Mouse (Mus musculus) C2C12 (cell line): ENCODE results near the gene Gcnt1. TPM values are rescaled to one million over a fixed set of nuclear protein-coding genes. Genes with fewer than 3 reads are reported as not detected.

Experiments used
- H3K27me3 ChIP-seq: one replicate; pipeline ENCODE4 v1.6.1; 2011; ENCODE audit not compliant: control insufficient read depth, insufficient read depth, insufficient read length
- H3K36me3 ChIP-seq: one replicate; pipeline ENCODE4 v1.6.1; 2011; ENCODE audit not compliant: control insufficient read depth, insufficient read depth
- H3K4me3 ChIP-seq: one replicate; pipeline ENCODE4 v1.5.1; 2011; ENCODE audit warnings: mild to moderate bottlenecking, control low read depth; ENCODE audit not compliant: poor library complexity, insufficient read depth, severe bottlenecking
- H3K79me2 ChIP-seq: one replicate; pipeline ENCODE4 v1.6.1; 2011; ENCODE audit not compliant: control insufficient read depth, insufficient read depth
- H3K79me3 ChIP-seq: one replicate; pipeline ENCODE4 v1.6.1; 2011; ENCODE audit warnings: low read depth, control low read depth
- H3ac ChIP-seq: one replicate; pipeline ENCODE3; 2011; ENCODE audit warnings: low read depth; ENCODE audit not compliant: control insufficient read depth, insufficient read length
- CEBPB ChIP-seq: IDR thresholded peaks from one replicate; pipeline ENCODE4 v1.6.1; 2011; ENCODE audit warnings: low read depth, mild to moderate bottlenecking, control low read depth, moderate library complexity
- CTCF ChIP-seq: IDR thresholded peaks from one replicate; pipeline ENCODE4 v1.5.1; 2011; ENCODE audit not compliant: control insufficient read depth, insufficient read depth, insufficient read length
- FOSL1 ChIP-seq: IDR thresholded peaks from one replicate; pipeline ENCODE4 v1.8.0; 2011; ENCODE audit warnings: mild to moderate bottlenecking, low read length; ENCODE audit not compliant: poor library complexity, insufficient read depth, severe bottlenecking
- MAX ChIP-seq: IDR thresholded peaks from one replicate; pipeline ENCODE4 v1.6.1; 2011; ENCODE audit warnings: mild to moderate bottlenecking, control low read depth
- MYOD1 ChIP-seq: IDR thresholded peaks from one replicate; pipeline ENCODE4 v1.6.1; 2011; ENCODE audit warnings: low read depth; ENCODE audit not compliant: control insufficient read depth, insufficient read length
- MYOG ChIP-seq: IDR thresholded peaks from one replicate; pipeline ENCODE4 v1.6.1; 2011; ENCODE audit not compliant: control insufficient read depth, insufficient read length; ENCODE audit errors: extremely low read depth
- USF1 ChIP-seq: IDR thresholded peaks from one replicate; pipeline ENCODE4 v1.6.1; 2011; ENCODE audit warnings: low read depth, mild to moderate bottlenecking, control low read depth, moderate library complexity
- polyA plus RNA-seq: library from polyadenylated mRNA; unstranded; fragments of >200 nt; fragmentation: generic; extraction: Trizol; gene quantifications from one replicate; pipeline ENCODE4 v1.2.1, GENCODE M21; 2012; ENCODE audit warnings: missing spikeins

Gcnt1 gene
- polyA plus RNA-seq, 1 experiment, result 0.01 TPM

- H3K27me3 ChIP-seq, result no peaks in the 10 kb centered on the region
- H3K79me2 ChIP-seq, result no peaks in the 10 kb centered on the region
- no peak for TF ChIP-seq MAX
- no peak for TF ChIP-seq MYOG
- no peak for TF ChIP-seq MYOD1
- no peak for TF ChIP-seq FOSL1
- TF ChIP-seq USF1, result no peak
- TF ChIP-seq CEBPB, result no peak
- no peak for TF ChIP-seq CTCF
- no peak overlapping the region for H3K4me3 ChIP-seq
- no peaks in the 10 kb centered on the region for H3K36me3 ChIP-seq
- no peak overlapping the region for H3ac ChIP-seq
- no peaks in the 10 kb centered on the region for H3K79me3 ChIP-seq
These were observed 35.9 kb upstream of the Gcnt1 start for GRCm38 (mm10) chr19:17408591-17408990.

GRCm38 (mm10) chr19:17406823-17407222 lies 34.2 kb upstream of the Gcnt1 start:
- Histone ChIP-seq H3K27me3 (no peaks in the 10 kb centered on the region), H3K4me3 (no peak overlapping the region), H3ac (no peak overlapping the region), H3K79me2 (no peaks in the 10 kb centered on the region), H3K79me3 (no peaks in the 10 kb centered on the region), H3K36me3 (no peaks in the 10 kb centered on the region)
- TF ChIP-seq MYOD1, result no peak
- TF ChIP-seq CEBPB, result no peak
- no peak for TF ChIP-seq CTCF
- no peak for TF ChIP-seq MAX
- TF ChIP-seq USF1, result no peak
- TF ChIP-seq FOSL1, result no peak
- no peak for TF ChIP-seq MYOG

- TF ChIP-seq MYOG (no peak), CTCF (no peak), CEBPB (no peak), MAX (no peak), MYOD1 (no peak), FOSL1 (no peak), USF1 (no peak)
- no peak overlapping the region for H3ac ChIP-seq
- no peaks in the 10 kb centered on the region for H3K79me2 ChIP-seq
- no peak overlapping the region for H3K4me3 ChIP-seq
- no peaks in the 10 kb centered on the region for H3K27me3 ChIP-seq
- H3K36me3 ChIP-seq, result peaks cover 28% of the 10 kb centered on the region
- H3K79me3 ChIP-seq, result no peaks in the 10 kb centered on the region
These were observed 30.5 kb upstream of the Gcnt1 start for GRCm38 (mm10) chr19:17403175-17403574.

GRCm38 (mm10) chr19:17400571-17400970 lies 27.9 kb upstream of the Gcnt1 start:
- no peak overlapping the region for H3K4me3 ChIP-seq
- H3K79me3 ChIP-seq, result no peaks in the 10 kb centered on the region
- no peaks in the 10 kb centered on the region for H3K27me3 ChIP-seq
- no peak overlapping the region for H3ac ChIP-seq
- TF ChIP-seq USF1 (no peak), MYOG (no peak), CTCF (no peak), MAX (no peak), FOSL1 (no peak), MYOD1 (no peak), CEBPB (no peak)
- peaks cover 28% of the 10 kb centered on the region for H3K36me3 ChIP-seq
- H3K79me2 ChIP-seq, result no peaks in the 10 kb centered on the region

GRCm38 (mm10) chr19:17399965-17400364 lies 27.3 kb upstream of the Gcnt1 start:
- no peaks in the 10 kb centered on the region for H3K27me3 ChIP-seq
- H3K36me3 ChIP-seq, result peaks cover 28% of the 10 kb centered on the region
- H3K4me3 ChIP-seq, result no peak overlapping the region
- peaks cover 2% of the 10 kb centered on the region for H3K79me2 ChIP-seq
- peaks cover 1% of the 10 kb centered on the region for H3K79me3 ChIP-seq
- TF ChIP-seq MYOG (no peak), FOSL1 (no peak), CEBPB (no peak), MAX (no peak), CTCF (no peak), MYOD1 (no peak), USF1 (no peak)
- H3ac ChIP-seq, result no peak overlapping the region

- peaks cover 28% of the 10 kb centered on the region for H3K36me3 ChIP-seq
- H3K79me2 ChIP-seq, result peaks cover 6% of the 10 kb centered on the region
- no peak for TF ChIP-seq CEBPB
- no peak overlapping the region for H3ac ChIP-seq
- H3K4me3 ChIP-seq, result no peak overlapping the region
- H3K79me3 ChIP-seq, result peaks cover 6% of the 10 kb centered on the region
- no peaks in the 10 kb centered on the region for H3K27me3 ChIP-seq
These were observed 25.3 kb upstream of the Gcnt1 start for GRCm38 (mm10) chr19:17397922-17398321.
